Mouse (Mus musculus): Measurements from ENCODE around the gene Cnnm4. TPM values are rescaled to one million over a fixed set of nuclear protein-coding genes. Genes with fewer than 3 reads are reported as not detected.
A peak's percentile ranks its signal among the peaks of the same experiment; 100 is the strongest.

The Cnnm4 gene
- total RNA-seq, 1 experiment: 10.7 TPM

- Histone ChIP-seq H3K36me3 (ENCODE audit: control insufficient read depth, insufficient read depth, low read length, poor library complexity, severe bottlenecking) (peaks cover 26% of the 10 kb centered on the region; the same call in 1 of the 2 replicates), H3K9ac (ENCODE audit: insufficient read depth, low read depth, low read length, poor library complexity, severe bottlenecking) (no peak overlapping the region)
- in situ Hi-C loops (cut with MboI; ENCODE audit: low sequenced_read_pairs in 2 of 2, unreplicated experiment in 2 of 2): loop anchor here in 1 of 2 experiments (5.0 kb wide), 1 partner anchor 77 kb away; no protein-coding TSS in a partner anchor
These were observed 74.0 kb downstream of the Cnnm4 start for GRCm38 (mm10) chr1:36545382-36545781.

DNA sequence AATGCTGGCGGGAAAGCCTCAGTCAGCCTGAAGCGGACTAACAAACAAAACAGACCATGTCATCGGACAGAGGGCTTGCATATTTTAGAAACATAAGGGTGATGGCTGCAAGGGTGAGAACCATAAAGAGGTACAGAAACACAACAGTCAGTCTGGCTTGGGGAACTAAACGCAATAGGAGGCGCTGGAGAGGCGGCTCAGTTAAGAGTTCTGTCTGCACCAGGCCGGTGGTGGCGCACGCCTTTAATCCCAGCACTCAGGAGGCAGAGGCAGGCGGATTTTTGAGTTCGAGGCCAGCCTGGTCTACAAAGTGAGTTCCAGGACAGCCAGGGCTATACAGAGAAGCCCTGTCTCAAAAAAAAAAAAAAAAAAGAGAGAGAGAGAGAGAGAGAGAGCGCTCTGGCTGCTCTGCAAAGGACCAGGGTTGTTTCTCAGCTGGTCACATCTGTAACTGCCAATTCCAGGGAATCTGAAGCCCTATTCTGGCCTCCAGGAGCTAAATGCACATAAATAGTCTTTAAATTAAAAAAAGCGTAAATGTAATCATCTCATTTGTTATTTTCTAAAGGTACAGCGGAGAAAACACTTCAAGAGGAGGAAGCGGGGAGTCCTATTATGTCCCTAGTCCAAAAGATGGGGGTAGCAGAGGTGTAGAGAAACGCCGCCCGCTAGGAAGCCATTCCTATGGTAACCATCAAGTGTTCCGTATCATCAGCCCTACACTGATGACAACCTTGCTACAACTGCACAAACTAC, 74.6 kb downstream of the Cnnm4 start:
- peaks cover 2 to 7% of the 10 kb centered on the region in 2 experiments; a peak in 1 of 4 replicates for H3K4me1 ChIP-seq (ENCODE audit: control insufficient read depth in 2 of 2, insufficient read depth in 2 of 2, low read length in 2 of 2, poor library complexity in 1 of 2)
- H3K9me3 ChIP-seq (ENCODE audit: control insufficient read depth, insufficient read depth, low read depth, low read length): no peaks in the 10 kb centered on the region
- peak overlapping the region; percentile 77 to 87 for H3K4me3 ChIP-seq (ENCODE audit: insufficient read depth in 1 of 2, low read depth in 1 of 2, low read length in 2 of 2, poor library complexity in 1 of 2, severe bottlenecking in 1 of 2)
- no peak for DNase-seq (ENCODE audit: low read depth, low spot score)
- H3K27ac ChIP-seq (ENCODE audit: insufficient read depth, low read depth, low read length, poor library complexity, severe bottlenecking): no peak overlapping the region
- TF ChIP-seq CHD2 (IDR thresholded peaks at IDR 0.05; ENCODE audit: low read depth, low read length) (no peak), ZC3H11A (IDR thresholded peaks at IDR 0.05; ENCODE audit: borderline replicate concordance, low read depth, low read length) (no peak), MAFK (IDR thresholded peaks at IDR 0.05; ENCODE audit: insufficient read depth, low read depth, low read length) (no peak), HCFC1 (IDR thresholded peaks at IDR 0.05; ENCODE audit: borderline replicate concordance, insufficient read depth, low read length) (no peak), ZNF384 (IDR thresholded peaks at IDR 0.05; ENCODE audit: low read depth, low read length) (0 out of 2 replicates have a peak, but pooled peaks have one; percentile 18)
- H3K9ac ChIP-seq (ENCODE audit: insufficient read depth, low read depth, low read length, poor library complexity, severe bottlenecking): peak overlapping the region; percentile 83; the same call in 1 of the 2 replicates
- in situ Hi-C loops (cut with MboI; ENCODE audit: low sequenced_read_pairs in 2 of 2, unreplicated experiment in 2 of 2): loop anchor here in 1 of 2 experiments (5.0 kb wide), 1 partner anchor 76 kb away; no protein-coding TSS in a partner anchor
- H3K36me3 ChIP-seq (ENCODE audit: control insufficient read depth, insufficient read depth, low read length, poor library complexity, severe bottlenecking): peaks cover 26% of the 10 kb centered on the region; the same call in 1 of the 2 replicates

More at GRCm38 (mm10) chr1:36545382-36545781, 74.0 kb downstream of the Cnnm4 start:
- H3K9me3 ChIP-seq (ENCODE audit: control insufficient read depth, insufficient read depth, low read depth, low read length): no peaks in the 10 kb centered on the region
- TF ChIP-seq ZC3H11A (IDR thresholded peaks at IDR 0.05; ENCODE audit: borderline replicate concordance, low read depth, low read length): no peak
- TF ChIP-seq CHD2 (IDR thresholded peaks at IDR 0.05; ENCODE audit: low read depth, low read length): no peak
- no peak for TF ChIP-seq MAFK (IDR thresholded peaks at IDR 0.05; ENCODE audit: insufficient read depth, low read depth, low read length)
- TF ChIP-seq ZNF384 (IDR thresholded peaks at IDR 0.05; ENCODE audit: low read depth, low read length): no peak
- TF ChIP-seq HCFC1 (IDR thresholded peaks at IDR 0.05; ENCODE audit: borderline replicate concordance, insufficient read depth, low read length): no peak
- no peak overlapping the region for H3K4me3 ChIP-seq (ENCODE audit: insufficient read depth in 1 of 2, low read depth in 1 of 2, low read length in 2 of 2, poor library complexity in 1 of 2, severe bottlenecking in 1 of 2)
- H3K27ac ChIP-seq (ENCODE audit: insufficient read depth, low read depth, low read length, poor library complexity, severe bottlenecking): no peak overlapping the region
- H3K4me1 ChIP-seq (ENCODE audit: control insufficient read depth in 2 of 2, insufficient read depth in 2 of 2, low read length in 2 of 2, poor library complexity in 1 of 2): peaks cover 2 to 7% of the 10 kb centered on the region in 2 experiments; a peak in 1 of 4 replicates
- no peak for DNase-seq (ENCODE audit: low read depth, low spot score)

DNA sequence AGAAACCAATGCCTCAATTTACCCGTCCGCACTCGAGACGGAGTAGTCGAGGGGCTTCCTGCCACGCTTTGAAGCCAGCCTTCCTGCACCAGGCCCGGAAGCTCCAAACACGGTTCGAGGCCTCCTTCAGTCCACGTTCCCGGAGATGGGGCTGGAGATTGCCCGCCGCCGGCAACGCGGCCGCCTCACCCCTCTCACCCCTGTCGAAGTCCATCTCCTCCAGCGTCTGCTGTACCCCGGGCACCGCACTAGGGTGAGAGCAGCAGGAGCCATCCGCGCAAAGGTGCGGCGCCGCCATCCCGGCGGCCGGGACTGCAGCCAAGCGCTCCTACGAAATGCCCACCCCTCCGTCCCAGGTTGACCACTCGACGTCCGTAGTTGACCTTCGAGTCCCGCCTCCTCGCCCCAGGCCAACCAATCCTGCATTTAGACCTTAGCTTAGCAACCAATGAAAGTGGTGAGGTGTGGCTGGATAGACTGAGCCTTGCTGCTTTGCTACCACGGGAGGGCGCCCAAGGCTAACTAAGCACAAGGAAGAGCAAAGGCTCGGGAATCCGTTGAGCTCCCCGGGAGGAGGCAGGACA, 75.6 kb downstream of the Cnnm4 start, which contains the start of gene Ankrd39:
Ankrd39 (minus strand) TSS at position 558 of the 584 bp plus-strand sequence.
- TF ChIP-seq CHD2 (IDR thresholded peaks at IDR 0.05; ENCODE audit: low read depth, low read length) (peak; percentile 88), ZC3H11A (IDR thresholded peaks at IDR 0.05; ENCODE audit: borderline replicate concordance, low read depth, low read length) (peak; percentile 97), HCFC1 (IDR thresholded peaks at IDR 0.05; ENCODE audit: borderline replicate concordance, insufficient read depth, low read length) (no peak)
- H3K36me3 ChIP-seq (ENCODE audit: control insufficient read depth, insufficient read depth, low read length, poor library complexity, severe bottlenecking): peaks cover 24% of the 10 kb centered on the region
- no peak within 1 kb of the TSS for H3K27ac ChIP-seq (ENCODE audit: insufficient read depth, low read depth, low read length, poor library complexity, severe bottlenecking)
- H3K4me1 ChIP-seq (ENCODE audit: control insufficient read depth in 2 of 2, insufficient read depth in 2 of 2, low read length in 2 of 2, poor library complexity in 1 of 2): peaks cover 2 to 7% of the 10 kb centered on the region in 2 experiments; a peak in 1 of 4 replicates
- in situ Hi-C loops (cut with MboI; ENCODE audit: low sequenced_read_pairs in 2 of 2, unreplicated experiment in 2 of 2): loop anchor here in 1 of 2 experiments (5.0 kb wide), 1 partner anchor 75 kb away; no protein-coding TSS in a partner anchor
- H3K4me3 ChIP-seq (ENCODE audit: insufficient read depth in 1 of 2, low read depth in 1 of 2, low read length in 2 of 2, poor library complexity in 1 of 2, severe bottlenecking in 1 of 2): peak within 1 kb of the TSS; percentile 77 to 87
- DNase-seq (ENCODE audit: low read depth, low spot score): peak; percentile 99
- peak within 1 kb of the TSS; percentile 83 for H3K9ac ChIP-seq (ENCODE audit: insufficient read depth, low read depth, low read length, poor library complexity, severe bottlenecking)
- H3K9me3 ChIP-seq (ENCODE audit: control insufficient read depth, insufficient read depth, low read depth, low read length): no peaks in the 10 kb centered on the region

DNA sequence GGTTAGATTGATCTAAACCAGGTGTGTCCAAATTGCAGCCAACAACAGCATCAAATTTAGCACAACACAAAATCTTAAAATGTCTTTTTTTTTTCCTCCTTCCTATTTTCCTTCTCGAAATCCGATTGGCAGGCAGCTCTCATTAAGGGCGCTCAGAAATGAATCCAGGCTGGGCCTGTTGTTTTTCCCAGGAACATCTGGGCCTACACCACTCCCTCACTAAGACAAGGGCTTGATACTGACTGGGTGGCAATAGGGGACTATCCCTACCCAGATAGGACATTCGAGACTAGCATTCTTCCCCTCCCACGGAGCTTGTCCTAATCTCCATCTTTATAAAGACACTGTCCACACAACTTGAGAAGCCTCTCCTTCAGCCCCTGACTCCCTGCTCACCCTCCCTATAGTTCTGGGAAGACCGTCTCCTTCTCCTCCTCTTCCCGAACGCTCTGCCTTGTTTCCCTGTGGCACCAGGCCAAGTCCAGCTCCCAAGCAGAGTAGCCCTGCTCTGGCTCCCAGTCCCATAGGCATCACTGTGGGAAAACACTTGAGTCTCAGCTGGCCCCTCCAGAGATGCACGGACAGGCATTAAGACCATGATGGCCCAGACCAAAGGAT, 76.7 kb downstream of the Cnnm4 start:
- DNase-seq (ENCODE audit: low read depth, low spot score): no peak
- TF ChIP-seq ZC3H11A (IDR thresholded peaks at IDR 0.05; ENCODE audit: borderline replicate concordance, low read depth, low read length) (no peak), CHD2 (IDR thresholded peaks at IDR 0.05; ENCODE audit: low read depth, low read length) (no peak), HCFC1 (IDR thresholded peaks at IDR 0.05; ENCODE audit: borderline replicate concordance, insufficient read depth, low read length) (no peak), MAFK (IDR thresholded peaks at IDR 0.05; ENCODE audit: insufficient read depth, low read depth, low read length) (no peak), ZNF384 (IDR thresholded peaks at IDR 0.05; ENCODE audit: low read depth, low read length) (no peak)
- peaks cover 22% of the 10 kb centered on the region for H3K36me3 ChIP-seq (ENCODE audit: control insufficient read depth, insufficient read depth, low read length, poor library complexity, severe bottlenecking)
- in situ Hi-C loops (cut with MboI; ENCODE audit: low sequenced_read_pairs in 2 of 2, unreplicated experiment in 2 of 2): loop anchor here in 1 of 2 experiments (5.0 kb wide), 1 partner anchor 74 kb away; no protein-coding TSS in a partner anchor
- H3K4me1 ChIP-seq (ENCODE audit: control insufficient read depth in 2 of 2, insufficient read depth in 2 of 2, low read length in 2 of 2, poor library complexity in 1 of 2): peaks cover 2 to 7% of the 10 kb centered on the region in 2 experiments; a peak in 1 of 4 replicates
- H3K9ac ChIP-seq (ENCODE audit: insufficient read depth, low read depth, low read length, poor library complexity, severe bottlenecking): no peak overlapping the region
- no peak overlapping the region for H3K4me3 ChIP-seq (ENCODE audit: insufficient read depth in 1 of 2, low read depth in 1 of 2, low read length in 2 of 2, poor library complexity in 1 of 2, severe bottlenecking in 1 of 2)
- no peak overlapping the region for H3K27ac ChIP-seq (ENCODE audit: insufficient read depth, low read depth, low read length, poor library complexity, severe bottlenecking)
- H3K9me3 ChIP-seq (ENCODE audit: control insufficient read depth, insufficient read depth, low read depth, low read length): no peaks in the 10 kb centered on the region

Data from ES-E14 (cell line).